Mouse (Mus musculus) neural tube, embryonic 15.5 days (tissue): Measurements from ENCODE around the gene Epm2a. TPM values are rescaled to one million over a fixed set of nuclear protein-coding genes. Genes with fewer than 3 reads are reported as not detected.

Source experiments
- ATAC-seq: fragments of 200-750 bp; cut with Nextera tagmentation; 2 replicates; pipeline ENCODE4 v1.8.0; 2017; ENCODE audit warnings: mild to moderate bottlenecking, moderate TSS enrichment, moderate library complexity; ENCODE audit not compliant: low FRiP score
- H3K27ac ChIP-seq: fragments of 300-500 bp; sonication (generic); replicated peaks from 2 replicates; pipeline ENCODE4 v1.5.1; 2015; ENCODE audit warnings: mild to moderate bottlenecking, inconsistent platforms
- H3K27me3 ChIP-seq: fragments of 300-500 bp; sonication (generic); replicated peaks from 2 replicates; pipeline ENCODE4 v1.6.1; 2015; ENCODE audit warnings: inconsistent platforms
- H3K36me3 ChIP-seq: fragments of 300-500 bp; sonication (generic); 2 replicates; pipeline ENCODE4 v1.6.1; 2015; ENCODE audit warnings: inconsistent platforms
- H3K4me1 ChIP-seq: fragments of 300-500 bp; sonication (generic); 2 replicates; pipeline ENCODE4 v1.6.1; 2015; ENCODE audit warnings: inconsistent platforms
- H3K4me2 ChIP-seq: fragments of 300-500 bp; sonication (generic); 2 replicates; pipeline ENCODE4 v1.6.1; 2015; ENCODE audit warnings: inconsistent platforms, mild to moderate bottlenecking, moderate library complexity
- H3K4me3 ChIP-seq: fragments of 300-500 bp; sonication (generic); replicated peaks from 2 replicates; pipeline ENCODE4 v1.5.1; 2015; ENCODE audit warnings: mild to moderate bottlenecking, inconsistent platforms
- H3K9ac ChIP-seq: fragments of 300-500 bp; sonication (generic); replicated peaks from 2 replicates; pipeline ENCODE4 v1.6.1; 2015; ENCODE audit warnings: mild to moderate bottlenecking, inconsistent platforms
- H3K9me3 ChIP-seq: fragments of 300-500 bp; sonication (generic); replicated peaks from 2 replicates; pipeline ENCODE4 v1.6.1; 2016; ENCODE audit warnings: inconsistent platforms
- WGBS: fragments of 180-500 bp; shearing (Covaris S2); methylation state at CpG from one replicate; pipeline ENCODE4 v1.1.7; 2015; ENCODE audit warnings: mixed read lengths; 5-methylcytosine and 5-hydroxymethylcytosine counted together
- polyA plus RNA-seq: library from polyadenylated mRNA; unstranded; fragments of >200 nt; fragmentation: Nextera tagmentation; extraction: Ambion mirVana; gene quantifications from 2 replicates; pipeline ENCODE4 v1.2.1, GENCODE M21; 2015

The Epm2a gene
- polyA plus RNA-seq, 1 experiment from 2014 or later: 1.5 TPM

- no peak for ATAC-seq
- no peaks in the 10 kb centered on the region for H3K27me3 ChIP-seq
- no peak overlapping the region for H3K27ac ChIP-seq
- no peak overlapping the region for H3K9ac ChIP-seq
- WGBS: 88% methylated on average over 6 of the region's 6 CpGs
- H3K4me3 ChIP-seq: no peak overlapping the region
- H3K4me2 ChIP-seq: no peak overlapping the region
- H3K9me3 ChIP-seq: no peaks in the 10 kb centered on the region
- H3K4me1 ChIP-seq: no peaks in the 10 kb centered on the region
- no peaks in the 10 kb centered on the region for H3K36me3 ChIP-seq
Measured at GRCm38 (mm10) chr10:11439342-11439741, 96.1 kb downstream of the Epm2a start.

GRCm38 (mm10) chr10:11449556-11450305 is 106.5 kb downstream of the Epm2a start:
- Histone ChIP-seq H3K4me1 (peaks cover 8% of the 10 kb centered on the region; the same call in 1 of the 2 replicates), H3K9me3 (no peaks in the 10 kb centered on the region), H3K36me3 (no peaks in the 10 kb centered on the region), H3K27ac (no peak overlapping the region), H3K4me3 (no peak overlapping the region), H3K9ac (no peak overlapping the region; the same call in 1 of the 2 replicates), H3K27me3 (no peaks in the 10 kb centered on the region), H3K4me2 (peak overlapping the region; percentile 42)
- WGBS: 35% methylated on average over 23 of the region's 23 CpGs
- ATAC-seq: peak; percentile 94

DNA sequence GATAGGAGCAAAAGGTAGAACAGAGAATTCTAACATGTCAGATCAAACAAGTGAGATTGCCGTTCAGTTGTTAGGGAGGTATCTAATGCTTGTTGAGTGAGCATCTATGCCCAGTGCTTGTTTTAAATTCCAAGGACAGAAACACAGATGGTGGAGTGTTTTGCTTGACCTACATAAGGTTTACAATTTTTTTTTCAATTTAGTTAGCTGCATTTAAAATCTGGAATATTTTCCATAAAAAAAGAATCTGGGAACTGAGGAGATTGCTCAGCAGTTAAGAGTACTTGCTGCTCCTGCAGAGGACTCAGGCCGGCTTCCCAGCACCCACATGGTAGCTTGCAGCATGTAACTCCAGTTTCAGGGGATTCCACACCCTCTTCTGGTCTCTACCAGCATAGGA is 109.3 kb downstream of the Epm2a start:
- no peak for ATAC-seq
- Histone ChIP-seq H3K4me3 (no peak overlapping the region), H3K36me3 (no peaks in the 10 kb centered on the region), H3K27ac (no peak overlapping the region), H3K9ac (no peak overlapping the region), H3K27me3 (no peaks in the 10 kb centered on the region), H3K9me3 (no peaks in the 10 kb centered on the region), H3K4me2 (no peak overlapping the region), H3K4me1 (peaks cover 8% of the 10 kb centered on the region; the same call in 1 of the 2 replicates)
- 89% methylated on average over 2 of the region's 2 CpGs for WGBS

DNA sequence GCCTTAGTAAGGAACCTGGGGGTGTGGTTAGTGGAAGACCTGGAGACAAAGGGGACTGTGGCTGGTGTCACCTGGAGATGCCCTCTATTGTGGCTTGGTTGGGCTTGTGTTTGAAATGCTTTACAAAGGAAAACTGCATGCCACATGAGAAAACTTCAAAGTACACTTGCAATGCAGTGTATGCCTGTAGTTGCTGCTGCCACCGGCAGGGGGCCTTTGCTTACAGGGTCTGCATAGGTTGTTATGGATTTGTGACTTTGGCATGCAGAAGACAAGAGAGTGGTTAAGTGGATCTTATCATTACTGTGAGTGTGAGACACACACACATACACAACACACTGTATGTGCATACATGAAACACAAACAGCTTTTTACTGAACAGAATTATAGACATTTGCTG is 114.2 kb downstream of the Epm2a start:
- H3K4me2 ChIP-seq: no peak overlapping the region
- H3K9ac ChIP-seq: no peak overlapping the region
- WGBS: 37% methylated on average over 1 of the region's 1 CpGs
- H3K4me1 ChIP-seq: no peaks in the 10 kb centered on the region
- no peak overlapping the region for H3K4me3 ChIP-seq
- no peaks in the 10 kb centered on the region for H3K27me3 ChIP-seq
- no peak overlapping the region for H3K27ac ChIP-seq
- no peaks in the 10 kb centered on the region for H3K36me3 ChIP-seq
- no peak for ATAC-seq
- no peaks in the 10 kb centered on the region for H3K9me3 ChIP-seq

- Histone ChIP-seq H3K9ac (no peak overlapping the region), H3K9me3 (peaks cover 8% of the 10 kb centered on the region; the same call in 1 of the 2 replicates), H3K4me2 (no peak overlapping the region), H3K27ac (no peak overlapping the region), H3K36me3 (no peaks in the 10 kb centered on the region), H3K4me1 (no peaks in the 10 kb centered on the region), H3K4me3 (no peak overlapping the region), H3K27me3 (no peaks in the 10 kb centered on the region)
- peak; percentile 85; the same call in 1 of the 2 replicates for ATAC-seq
- 44% methylated on average over 28 of the region's 28 CpGs for WGBS
Measured at GRCm38 (mm10) chr10:11491956-11492355, 148.8 kb downstream of the Epm2a start.

Other genes with a start within 250 kb of the Epm2a start
- gene Shprh, start 194.0 kb upstream of the Epm2a start, polyA plus RNA-seq: 17.8 TPM in 2 replicates
- 16.9 and 18.3 TPM in 2 replicates for gene Fbxo30, start 62.1 kb upstream of the Epm2a start, polyA plus RNA-seq